Mouse (Mus musculus) spleen, adult 2 months (tissue): ENCODE measurements around the gene S100a13. TPM values are rescaled to one million over a fixed set of nuclear protein-coding genes. Genes with fewer than 3 reads are reported as not detected.

ENCODE experiments used
- DNase-seq, 2 experiments: peaks; one replicate each; pipeline versions ENCODE4 v3.0.0 to v3.0.0-alpha.2; 2012 to 2021; ENCODE audit warnings: low spot score in 2 of 2, low read depth in 1 of 2
- H3K27ac ChIP-seq: fragments of 200-500 bp; 2 replicates; pipeline ENCODE4 v1.5.1; 2012; ENCODE audit warnings: low read length, inconsistent platforms; ENCODE audit not compliant: insufficient read depth
- H3K27me3 ChIP-seq: fragments of 200-500 bp; 2 replicates; pipeline ENCODE4 v1.6.1; 2012; ENCODE audit warnings: mild to moderate bottlenecking, moderate library complexity, low read length, inconsistent platforms; ENCODE audit not compliant: control insufficient read depth, insufficient read depth
- H3K36me3 ChIP-seq: fragments of 200-500 bp; 2 replicates; pipeline ENCODE4 v1.6.1; 2012; ENCODE audit warnings: mild to moderate bottlenecking, low read length, inconsistent platforms; ENCODE audit not compliant: control insufficient read depth, insufficient read depth
- H3K4me1 ChIP-seq: fragments of 200-500 bp; 2 replicates; pipeline ENCODE4 v1.6.1; 2011; ENCODE audit warnings: inconsistent platforms; ENCODE audit not compliant: control insufficient read depth, insufficient read depth, insufficient read length
- H3K4me3 ChIP-seq: fragments of 200-500 bp; 2 replicates; pipeline ENCODE4 v1.5.1; 2011; ENCODE audit warnings: mild to moderate bottlenecking, inconsistent platforms; ENCODE audit not compliant: insufficient read depth, insufficient read length; ENCODE audit errors: extremely low read depth
- CTCF ChIP-seq: fragments of 200-500 bp; IDR thresholded peaks from 2 replicates; pipeline ENCODE4 v1.5.1; 2011; ENCODE audit warnings: mild to moderate bottlenecking, inconsistent platforms; ENCODE audit not compliant: insufficient read depth, insufficient read length, insufficient replicate concordance; ENCODE audit errors: extremely low read depth
- POLR2A ChIP-seq: fragments of 200-500 bp; IDR thresholded peaks from 2 replicates; pipeline ENCODE4 v1.6.1; 2011; ENCODE audit warnings: low read depth, low read length, inconsistent platforms
- WGBS: fragments of 180-500 bp; shearing (Covaris S2); methylation state at CpG from one replicate; pipeline ENCODE4 v1.1.7; 2018; 5-methylcytosine and 5-hydroxymethylcytosine counted together
- polyA plus RNA-seq: library from polyadenylated mRNA; depleted of rRNA; stranded (reverse); fragments of >200 nt; gene quantifications from 2 replicates; pipeline ENCODE4 v1.2.3, GENCODE M21; 2012

Gene S100a13
- polyA plus RNA-seq, 1 experiment, result 27.0 TPM

- WGBS, result 7% methylated on average over 3 of the region's 3 CpGs
- DNase-seq, result peak; percentile 65 to 72
- H3K4me1 ChIP-seq, result no peaks in the 10 kb centered on the region; the same call in 1 of the 2 replicates
- no peaks in the 10 kb centered on the region for H3K36me3 ChIP-seq
- H3K27me3 ChIP-seq, result no peaks in the 10 kb centered on the region
- TF ChIP-seq CTCF (peak; percentile 24; the same call in 1 of the 2 replicates), POLR2A (no peak)
- no peak overlapping the region for H3K4me3 ChIP-seq
- no peak overlapping the region for H3K27ac ChIP-seq
Observed at GRCm38 (mm10) chr3:90472213-90472612, 42.0 kb upstream of the S100a13 start.

- Histone ChIP-seq H3K4me1 (no peaks in the 10 kb centered on the region; the same call in 1 of the 2 replicates), H3K27ac (no peak overlapping the region), H3K36me3 (no peaks in the 10 kb centered on the region), H3K4me3 (0 out of 2 replicates have a peak overlapping the region, but pooled peaks have one; percentile 12), H3K27me3 (no peaks in the 10 kb centered on the region)
- 34% methylated on average over 16 of the region's 16 CpGs for WGBS
- DNase-seq, result no peak
- TF ChIP-seq POLR2A (no peak), CTCF (no peak)
Observed at GRCm38 (mm10) chr3:90475151-90475830, 38.9 kb upstream of the S100a13 start.

- Histone ChIP-seq H3K27ac (peak within 1 kb of the TSS; percentile 56), H3K4me3 (peak within 1 kb of the TSS; percentile 80), H3K4me1 (no peaks in the 10 kb centered on the region; the same call in 1 of the 2 replicates), H3K36me3 (peaks cover 2% of the 10 kb centered on the region; the same call in 1 of the 2 replicates), H3K27me3 (no peaks in the 10 kb centered on the region)
- TF ChIP-seq POLR2A (peak; percentile 35), CTCF (peak; percentile 18; the same call in 1 of the 2 replicates)
- under 1% methylated on average over 45 of the region's 45 CpGs for WGBS
- DNase-seq, result peak; percentile 91 to 95
Observed at GRCm38 (mm10) chr3:90475831-90476611, 38.2 kb upstream of the S100a13 start, which contains the start of gene Ilf2. Gene Ilf2, plus strand, starts transcription at chr3:90476126.

GRCm38 (mm10) chr3:90486998-90487397 is 27.2 kb upstream of the S100a13 start:
- H3K4me1 ChIP-seq, result no peaks in the 10 kb centered on the region
- H3K4me3 ChIP-seq, result no peak overlapping the region
- TF ChIP-seq POLR2A (no peak), CTCF (no peak)
- no peaks in the 10 kb centered on the region for H3K27me3 ChIP-seq
- peaks cover 47% of the 10 kb centered on the region for H3K36me3 ChIP-seq
- no peak for DNase-seq
- whole genome bisulfite sequencing, result 90% methylated on average over 5 of the region's 5 CpGs
- no peak overlapping the region for H3K27ac ChIP-seq

- H3K36me3 ChIP-seq, result peaks cover 35% of the 10 kb centered on the region
- no peaks in the 10 kb centered on the region for H3K27me3 ChIP-seq
- H3K4me3 ChIP-seq, result no peak overlapping the region
- DNase-seq, result no peak
- no peak for TF ChIP-seq POLR2A
- no peak for TF ChIP-seq CTCF
- no peak overlapping the region for H3K27ac ChIP-seq
- WGBS, result 95% methylated on average over 6 of the region's 6 CpGs
- H3K4me1 ChIP-seq, result no peaks in the 10 kb centered on the region
Observed at GRCm38 (mm10) chr3:90488576-90488975, 25.7 kb upstream of the S100a13 start.

- H3K36me3 ChIP-seq, result peaks cover 30% of the 10 kb centered on the region
- peak; percentile 36; the same call in 1 of the 2 replicates for TF ChIP-seq POLR2A
- peak; percentile 85 for TF ChIP-seq CTCF
- peak within 1 kb of the TSS; percentile 92 for H3K27ac ChIP-seq
- H3K27me3 ChIP-seq, result no peaks in the 10 kb centered on the region
- WGBS, result under 1% methylated on average over 37 of the region's 37 CpGs
- peak; percentile 90 to 95 for DNase-seq
- H3K4me1 ChIP-seq, result no peaks in the 10 kb centered on the region
- H3K4me3 ChIP-seq, result peak within 1 kb of the TSS; percentile 99
Observed at GRCm38 (mm10) chr3:90490696-90491256, 23.5 kb upstream of the S100a13 start, which contains the start of gene Snapin. Gene Snapin, minus strand, starts transcription at chr3:90491033.
